Mouse (Mus musculus) liver, adult 2 months (tissue): ENCODE measurements around the gene Casc3. TPM values are rescaled to one million over a fixed set of nuclear protein-coding genes. Genes with fewer than 3 reads are reported as not detected.

Source experiments
- DNase-seq: peaks from one replicate; pipeline ENCODE4 v3.0.0-alpha.2; 2011; ENCODE audit warnings: low read depth, low spot score; ENCODE audit errors: extremely low read depth
- H3K27ac ChIP-seq: fragments of 200-500 bp; replicated peaks from 2 replicates; pipeline ENCODE4 v1.5.1; 2012; ENCODE audit warnings: low read depth, mild to moderate bottlenecking, control low read depth, inconsistent platforms, low read length; ENCODE audit not compliant: insufficient read depth
- H3K27me3 ChIP-seq: fragments of 200-500 bp; 2 replicates; pipeline ENCODE4 v1.6.1; 2012; ENCODE audit warnings: mild to moderate bottlenecking, moderate library complexity, low read length, inconsistent platforms; ENCODE audit not compliant: control insufficient read depth, insufficient read depth
- H3K36me3 ChIP-seq: fragments of 200-500 bp; 2 replicates; pipeline ENCODE4 v1.6.1; 2012; ENCODE audit warnings: low read length, inconsistent platforms; ENCODE audit not compliant: control insufficient read depth, insufficient read depth
- H3K4me1 ChIP-seq: fragments of 200-500 bp; 2 replicates; pipeline ENCODE4 v1.6.1; 2011; ENCODE audit warnings: low read length; ENCODE audit not compliant: control insufficient read depth, insufficient read depth
- H3K4me3 ChIP-seq: fragments of 200-500 bp; 2 replicates; pipeline ENCODE4 v1.5.1; 2011; ENCODE audit warnings: low read depth, mild to moderate bottlenecking, control low read depth, low read length, moderate library complexity; ENCODE audit not compliant: insufficient read depth
- H3K79me2 ChIP-seq: fragments of 200-500 bp; 2 replicates; pipeline ENCODE4 v1.6.1; 2012; ENCODE audit warnings: inconsistent platforms, mild to moderate bottlenecking, low read length, moderate library complexity; ENCODE audit not compliant: control insufficient read depth, insufficient read depth
- H3K9ac ChIP-seq: fragments of 200-500 bp; 2 replicates; pipeline ENCODE4 v1.6.1; 2012; ENCODE audit warnings: low read depth, mild to moderate bottlenecking, control low read depth, inconsistent platforms, low read length
- CTCF ChIP-seq: fragments of 200-500 bp; IDR thresholded peaks from 2 replicates; pipeline ENCODE4 v1.5.1; 2011; ENCODE audit warnings: low read depth, low read length, control low read depth
- POLR2A ChIP-seq: fragments of 200-500 bp; IDR thresholded peaks from 2 replicates; pipeline ENCODE4 v1.6.1; 2011; ENCODE audit warnings: low read length, control low read depth; ENCODE audit not compliant: insufficient read depth; ENCODE audit errors: extremely low read depth
- WGBS: fragments of 180-500 bp; shearing (Covaris S2); methylation state at CpG from one replicate; pipeline ENCODE4 v1.1.7; 2018; 5-methylcytosine and 5-hydroxymethylcytosine counted together
- polyA plus RNA-seq: library from polyadenylated mRNA; depleted of rRNA; stranded (reverse); fragments of >200 nt; gene quantifications from 2 replicates; pipeline ENCODE4 v1.2.3, GENCODE M21; 2012
- total RNA-seq: library from RNA; depleted of rRNA; stranded (reverse); fragments of >200 nt; gene quantifications from 2 replicates; pipeline ENCODE4 v1.2.3, GENCODE M21; 2014

Gene Casc3
- total and polyA plus RNA-seq, 2 experiments = 3.6 to 12.5 TPM

GRCm38 (mm10) chr11:98829875-98830274 is 25.2 kb downstream of the Casc3 start:
- no peaks in the 10 kb centered on the region for H3K27me3 ChIP-seq
- no peak for TF ChIP-seq POLR2A
- no peak for TF ChIP-seq CTCF
- no peaks in the 10 kb centered on the region for H3K79me2 ChIP-seq
- no peak overlapping the region for H3K4me3 ChIP-seq
- peaks cover 60% of the 10 kb centered on the region for H3K36me3 ChIP-seq
- no peak overlapping the region for H3K9ac ChIP-seq
- DNase-seq = no peak
- 72% methylated on average over 4 of the region's 4 CpGs for WGBS
- H3K4me1 ChIP-seq = no peaks in the 10 kb centered on the region
- H3K27ac ChIP-seq = no peak overlapping the region

- Histone ChIP-seq H3K4me1 (peaks cover 2% of the 10 kb centered on the region; the same call in 1 of the 2 replicates), H3K4me3 (no peak overlapping the region), H3K79me2 (no peaks in the 10 kb centered on the region), H3K27me3 (peaks cover 2% of the 10 kb centered on the region; the same call in 1 of the 2 replicates), H3K27ac (no peak overlapping the region), H3K36me3 (peaks cover 33% of the 10 kb centered on the region), H3K9ac (no peak overlapping the region)
- no peak for DNase-seq
- TF ChIP-seq POLR2A (no peak), CTCF (no peak)
- 83% methylated on average over 5 of the region's 5 CpGs for WGBS
Measured at GRCm38 (mm10) chr11:98835296-98835695, 30.6 kb downstream of the Casc3 start.

GRCm38 (mm10) chr11:98835725-98836124 is 31.0 kb downstream of the Casc3 start:
- Histone ChIP-seq H3K4me3 (no peak overlapping the region), H3K9ac (no peak overlapping the region), H3K27ac (no peak overlapping the region), H3K27me3 (peaks cover 2% of the 10 kb centered on the region; the same call in 1 of the 2 replicates), H3K36me3 (peaks cover 32% of the 10 kb centered on the region), H3K4me1 (peaks cover 2% of the 10 kb centered on the region; the same call in 1 of the 2 replicates), H3K79me2 (no peaks in the 10 kb centered on the region)
- TF ChIP-seq POLR2A (no peak), CTCF (no peak)
- DNase-seq = no peak
- WGBS = 62% methylated on average over 3 of the region's 3 CpGs

- no peak overlapping the region for H3K4me3 ChIP-seq
- WGBS = 33% methylated on average over 7 of the region's 7 CpGs
- no peak for TF ChIP-seq CTCF
- TF ChIP-seq POLR2A = no peak
- no peak for DNase-seq
- H3K79me2 ChIP-seq = no peaks in the 10 kb centered on the region
- peaks cover 29% of the 10 kb centered on the region for H3K36me3 ChIP-seq
- peaks cover 2% of the 10 kb centered on the region; the same call in 1 of the 2 replicates for H3K4me1 ChIP-seq
- no peak overlapping the region for H3K27ac ChIP-seq
- no peak overlapping the region for H3K9ac ChIP-seq
- peaks cover 2% of the 10 kb centered on the region; the same call in 1 of the 2 replicates for H3K27me3 ChIP-seq
Measured at GRCm38 (mm10) chr11:98836128-98836527, 31.4 kb downstream of the Casc3 start.

GRCm38 (mm10) chr11:98836651-98837141 is 32.0 kb downstream of the Casc3 start, which contains the start of gene Rapgefl1:
TSS of gene Rapgefl1 (plus strand) at chr11:98836785.
- Histone ChIP-seq H3K27ac (no peak within 1 kb of the TSS), H3K9ac (peak within 1 kb of the TSS; percentile 98), H3K79me2 (no peaks in the 10 kb centered on the region), H3K4me1 (peaks cover 2% of the 10 kb centered on the region; the same call in 1 of the 2 replicates), H3K27me3 (peaks cover 2% of the 10 kb centered on the region; the same call in 1 of the 2 replicates), H3K36me3 (peaks cover 23% of the 10 kb centered on the region), H3K4me3 (peak within 1 kb of the TSS; percentile 92)
- WGBS = 1% methylated on average over 39 of the region's 48 CpGs
- no peak for TF ChIP-seq CTCF
- no peak for TF ChIP-seq POLR2A
- peak; percentile 50 for DNase-seq

GRCm38 (mm10) chr11:98837231-98837704 is 32.6 kb downstream of the Casc3 start:
- Histone ChIP-seq H3K79me2 (no peaks in the 10 kb centered on the region), H3K27me3 (peaks cover 2% of the 10 kb centered on the region; the same call in 1 of the 2 replicates), H3K36me3 (peaks cover 17% of the 10 kb centered on the region), H3K27ac (no peak overlapping the region), H3K4me3 (peak overlapping the region; percentile 92; the same call in 1 of the 2 replicates), H3K9ac (no peak overlapping the region), H3K4me1 (peaks cover 2% of the 10 kb centered on the region; the same call in 1 of the 2 replicates)
- DNase-seq = no peak
- TF ChIP-seq POLR2A = no peak
- TF ChIP-seq CTCF = no peak
- 17% methylated on average over 26 of the region's 29 CpGs for WGBS
